Mouse (Mus musculus) CD4-positive helper T cell, adult 2 months (primary cell): Measurements from ENCODE around the gene Pold1.

Experiments
- DNase-seq: peaks from one replicate; pipeline ENCODE4 v3.0.0-alpha.2; 2012; ENCODE audit warnings: low read depth, missing footprints, low spot score

The Pold1 gene

DNA sequence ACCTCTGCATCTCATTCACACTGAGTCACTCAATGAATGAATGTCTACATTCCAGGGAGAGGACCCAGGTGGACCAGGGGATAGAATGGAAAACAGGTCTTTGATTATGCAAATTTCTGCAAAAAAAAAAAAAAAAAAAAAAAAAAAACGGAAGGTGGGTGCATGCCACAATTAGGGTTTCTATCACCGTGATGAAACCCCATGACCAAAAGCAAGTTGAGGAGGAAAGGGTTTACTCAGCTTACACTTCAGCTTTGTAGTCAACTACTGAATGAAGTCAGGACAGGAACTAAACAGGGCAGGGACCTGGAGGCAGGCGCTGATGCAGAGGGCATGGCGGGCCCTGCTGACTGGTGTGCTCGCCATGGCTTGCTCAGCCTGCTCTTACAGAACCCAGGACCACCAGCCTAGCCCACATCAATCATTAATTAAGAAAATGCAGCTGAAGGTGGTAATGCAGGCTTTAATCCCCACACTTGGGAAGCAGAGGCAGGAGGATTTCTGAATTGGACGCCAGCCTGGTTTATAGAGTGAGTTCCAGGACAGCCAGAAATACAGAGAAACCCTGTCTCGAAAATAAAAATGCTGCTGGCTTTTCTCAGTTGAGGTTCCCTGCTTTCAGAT is 63.0 kb downstream of the Pold1 start:
- DNase-seq: no peak

- peak; percentile 80 for DNase-seq
These were observed 63.6 kb downstream of the Pold1 start for GRCm38 (mm10) chr7:44484841-44485571.

DNA sequence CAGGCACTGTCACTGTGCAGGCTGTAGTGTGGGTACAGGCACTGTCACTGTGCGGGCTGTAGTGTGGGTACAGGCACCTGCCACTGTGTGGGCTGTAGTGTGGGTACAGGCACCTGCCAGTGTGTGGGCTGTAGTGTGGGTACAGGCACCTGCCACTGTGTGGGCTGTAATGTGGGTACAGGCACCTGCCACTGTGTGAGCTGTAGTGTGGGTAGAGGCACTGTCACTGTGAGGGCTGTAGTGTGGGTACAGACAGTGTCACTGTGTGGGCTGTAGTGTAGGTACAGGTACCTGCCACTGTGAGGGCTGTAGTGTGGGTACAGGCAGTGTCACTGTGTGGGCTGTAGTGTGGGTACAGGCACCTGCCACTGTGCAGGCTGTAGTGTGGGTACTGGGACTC is 64.5 kb downstream of the Pold1 start:
- no peak for DNase-seq

GRCm38 (mm10) chr7:44482836-44483435 is 65.7 kb downstream of the Pold1 start:
- DNase-seq: no peak
